Mouse (Mus musculus) limb, embryonic 14.5 days (tissue): ENCODE data around the gene Dtnb. TPM values are rescaled to one million over a fixed set of nuclear protein-coding genes. Genes with fewer than 3 reads are reported as not detected.

Source experiments
- ATAC-seq: fragments of 200-750 bp; cut with Nextera tagmentation; 2 replicates; pipeline ENCODE4 v1.8.0; 2017; ENCODE audit warnings: low read depth, moderate number of reproducible peaks, moderate TSS enrichment; ENCODE audit not compliant: low FRiP score
- DNase-seq: peaks from one replicate; pipeline ENCODE4 v3.0.0-alpha.2; 2015; ENCODE audit warnings: low spot score
- H3K27ac ChIP-seq: fragments of 300-500 bp; sonication (generic); replicated peaks from 2 replicates; pipeline ENCODE4 v1.5.1; 2014; ENCODE audit warnings: low read depth, mild to moderate bottlenecking, low read length, moderate library complexity, mixed read lengths
- H3K27me3 ChIP-seq: fragments of 300-500 bp; sonication (generic); 2 replicates; pipeline ENCODE4 v1.6.1; 2014; ENCODE audit warnings: low read length, mixed read lengths; ENCODE audit not compliant: control insufficient read depth, insufficient read depth
- H3K36me3 ChIP-seq: fragments of 300-500 bp; sonication (generic); 2 replicates; pipeline ENCODE4 v1.6.1; 2014; ENCODE audit warnings: mild to moderate bottlenecking, low read length, moderate library complexity, mixed read lengths; ENCODE audit not compliant: control insufficient read depth, insufficient read depth
- H3K4me1 ChIP-seq: fragments of 300-500 bp; sonication (generic); 2 replicates; pipeline ENCODE4 v1.6.1; 2014; ENCODE audit warnings: antibody characterized with exemption, low read length, mixed read lengths; ENCODE audit not compliant: control insufficient read depth, insufficient read depth
- H3K4me2 ChIP-seq: fragments of 300-500 bp; sonication (generic); replicated peaks from 2 replicates; pipeline ENCODE4 v1.6.1; 2014; ENCODE audit warnings: low read depth, mild to moderate bottlenecking, low read length, moderate library complexity; ENCODE audit not compliant: severe bottlenecking
- H3K4me3 ChIP-seq: fragments of 300-500 bp; sonication (generic); replicated peaks from 2 replicates; pipeline ENCODE4 v1.5.1; 2014; ENCODE audit warnings: low read length
- H3K9ac ChIP-seq: fragments of 300-500 bp; sonication (generic); 2 replicates; pipeline ENCODE4 v1.6.1; 2014; ENCODE audit warnings: mild to moderate bottlenecking, low read depth, low read length, moderate library complexity; ENCODE audit not compliant: severe bottlenecking
- H3K9me3 ChIP-seq: fragments of 300-500 bp; sonication (generic); 2 replicates; pipeline ENCODE4 v1.6.1; 2016; ENCODE audit warnings: low read length; ENCODE audit not compliant: control insufficient read depth
- POLR2A ChIP-seq: fragments of 200-500 bp; IDR thresholded peaks from 2 replicates; pipeline ENCODE4 v1.8.0; 2012; ENCODE audit warnings: inconsistent platforms, mild to moderate bottlenecking, moderate library complexity, borderline replicate concordance; ENCODE audit not compliant: insufficient read depth, insufficient read length; ENCODE audit errors: extremely low read depth
- WGBS: fragments of 180-500 bp; shearing (Covaris S2); extraction: QIAGEN DNeasy Blood & Tissue Kit; methylation state at CpG from one replicate; pipeline ENCODE4 v1.1.7; 2014; 5-methylcytosine and 5-hydroxymethylcytosine counted together
- polyA plus RNA-seq, 2 experiments: library from polyadenylated mRNA; depleted of rRNA in 1 of 2; stranded (reverse) in 1 of 2; unstranded in 1 of 2; fragments of >200 nt; fragmentation: Nextera tagmentation in 1 of 2; extraction: Ambion mirVana in 1 of 2; gene quantifications; 2 replicates each; pipeline versions ENCODE4 v1.2.1 to v1.2.3; 2012 to 2014

The Dtnb gene
- polyA plus RNA-seq, 2 experiments, result 32.3 to 46.5 TPM

DNA sequence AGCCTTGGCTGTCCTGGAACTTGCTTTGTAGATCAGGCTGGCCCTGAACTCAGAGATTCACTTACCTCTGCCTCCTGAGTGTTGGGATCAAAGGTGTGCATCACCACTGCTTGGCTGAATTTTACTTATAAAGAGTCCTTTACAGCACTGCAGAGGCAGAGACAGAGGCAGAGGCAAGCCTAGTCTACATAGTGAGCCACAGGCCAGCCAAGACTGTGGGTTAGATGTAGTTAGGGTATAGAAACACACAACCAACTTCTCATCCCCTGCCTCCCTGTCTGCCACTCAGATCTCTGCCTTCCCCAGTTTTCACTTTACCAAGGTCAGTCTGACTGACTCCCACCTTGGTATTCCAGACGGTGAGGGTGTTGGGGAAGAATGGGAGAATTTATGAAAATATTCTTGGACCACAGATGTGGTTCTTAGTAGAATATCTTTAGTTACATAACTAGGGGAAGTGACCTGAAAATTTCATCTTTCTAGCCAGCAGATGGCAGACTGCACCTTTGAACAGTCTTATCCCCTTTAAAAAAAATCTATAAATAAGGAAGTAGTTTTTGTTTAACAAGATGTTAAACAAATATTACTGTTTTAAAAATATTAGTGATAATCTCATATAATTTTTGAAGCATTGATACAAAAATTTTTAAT lies 88.9 kb downstream of the Dtnb start:
- no peaks in the 10 kb centered on the region for H3K27me3 ChIP-seq
- H3K9me3 ChIP-seq, result no peaks in the 10 kb centered on the region
- no peak overlapping the region for H3K4me2 ChIP-seq
- TF ChIP-seq POLR2A, result no peak
- WGBS, result 58% methylated on average over 1 of the region's 1 CpGs
- H3K36me3 ChIP-seq, result peaks cover 5% of the 10 kb centered on the region; the same call in 1 of the 2 replicates
- H3K4me3 ChIP-seq, result no peak overlapping the region
- no peak overlapping the region for H3K27ac ChIP-seq
- no peak overlapping the region for H3K9ac ChIP-seq
- DNase-seq (peak; percentile 71), ATAC-seq (no peak)
- no peaks in the 10 kb centered on the region for H3K4me1 ChIP-seq

DNA sequence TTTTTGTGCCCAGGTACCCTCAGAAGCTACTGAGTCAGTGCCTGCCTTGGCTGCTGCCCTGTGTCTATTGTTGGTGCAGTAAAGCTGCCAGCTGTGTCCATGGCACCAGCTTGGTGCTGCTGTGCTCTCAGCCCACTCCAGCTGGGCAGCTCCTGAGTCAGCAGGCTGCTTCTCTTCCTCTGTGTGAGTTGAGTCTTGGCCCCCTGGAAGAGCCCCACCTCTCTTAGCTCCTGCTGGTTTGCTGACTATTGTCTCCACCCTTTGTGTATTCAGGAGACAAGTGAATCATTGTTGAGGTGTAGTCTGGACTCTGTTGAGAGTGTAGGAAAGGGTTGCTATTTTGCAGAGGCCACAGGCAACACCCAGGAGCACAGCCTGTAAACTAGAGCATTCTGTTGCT lies 90.5 kb downstream of the Dtnb start:
- Histone ChIP-seq H3K4me1 (no peaks in the 10 kb centered on the region), H3K4me3 (no peak overlapping the region), H3K27me3 (no peaks in the 10 kb centered on the region), H3K27ac (no peak overlapping the region), H3K4me2 (no peak overlapping the region), H3K9ac (no peak overlapping the region), H3K36me3 (peaks cover 10% of the 10 kb centered on the region), H3K9me3 (no peaks in the 10 kb centered on the region)
- no peak for ATAC-seq
- no peak for TF ChIP-seq POLR2A
- DNase-seq, result no peak

- H3K4me2 ChIP-seq, result no peak overlapping the region
- H3K27me3 ChIP-seq, result no peaks in the 10 kb centered on the region
- H3K4me1 ChIP-seq, result no peaks in the 10 kb centered on the region
- no peak overlapping the region for H3K4me3 ChIP-seq
- no peak for TF ChIP-seq POLR2A
- H3K27ac ChIP-seq, result no peak overlapping the region
- H3K36me3 ChIP-seq, result peaks cover 10% of the 10 kb centered on the region
- H3K9ac ChIP-seq, result no peak overlapping the region
- no peak for ATAC-seq
- no peak for DNase-seq
- no peaks in the 10 kb centered on the region for H3K9me3 ChIP-seq
- WGBS, result 90% methylated on average over 7 of the region's 7 CpGs
Observed at GRCm38 (mm10) chr12:3663386-3663785, 91.2 kb downstream of the Dtnb start.

GRCm38 (mm10) chr12:3669971-3670381 lies 97.8 kb downstream of the Dtnb start:
- H3K36me3 ChIP-seq, result peaks cover 5% of the 10 kb centered on the region; the same call in 1 of the 2 replicates
- TF ChIP-seq POLR2A, result no peak
- WGBS, result 30% methylated on average over 5 of the region's 5 CpGs
- no peak overlapping the region for H3K4me3 ChIP-seq
- no peaks in the 10 kb centered on the region for H3K27me3 ChIP-seq
- H3K27ac ChIP-seq, result no peak overlapping the region
- ATAC-seq, result no peak
- DNase-seq, result no peak
- no peak overlapping the region for H3K4me2 ChIP-seq
- no peaks in the 10 kb centered on the region for H3K9me3 ChIP-seq
- no peaks in the 10 kb centered on the region for H3K4me1 ChIP-seq
- no peak overlapping the region for H3K9ac ChIP-seq

GRCm38 (mm10) chr12:3671117-3671516 lies 98.9 kb downstream of the Dtnb start:
- ATAC-seq (no peak), DNase-seq (no peak)
- H3K27me3 ChIP-seq, result no peaks in the 10 kb centered on the region
- 72% methylated on average over 4 of the region's 4 CpGs for WGBS
- TF ChIP-seq POLR2A, result no peak
- no peaks in the 10 kb centered on the region for H3K9me3 ChIP-seq
- H3K9ac ChIP-seq, result no peak overlapping the region
- H3K36me3 ChIP-seq, result peaks cover 5% of the 10 kb centered on the region; the same call in 1 of the 2 replicates
- H3K27ac ChIP-seq, result no peak overlapping the region
- H3K4me1 ChIP-seq, result no peaks in the 10 kb centered on the region
- H3K4me3 ChIP-seq, result no peak overlapping the region
- H3K4me2 ChIP-seq, result no peak overlapping the region

- no peak overlapping the region for H3K9ac ChIP-seq
- H3K4me1 ChIP-seq, result no peaks in the 10 kb centered on the region
- no peaks in the 10 kb centered on the region for H3K9me3 ChIP-seq
- no peak overlapping the region for H3K27ac ChIP-seq
- WGBS, result 78% methylated on average over 9 of the region's 9 CpGs
- H3K4me3 ChIP-seq, result no peak overlapping the region
- H3K27me3 ChIP-seq, result no peaks in the 10 kb centered on the region
- H3K36me3 ChIP-seq, result no peaks in the 10 kb centered on the region
- no peak for ATAC-seq
- no peak for TF ChIP-seq POLR2A
- H3K4me2 ChIP-seq, result no peak overlapping the region
- DNase-seq, result no peak
Observed at GRCm38 (mm10) chr12:3672786-3673185, 100.6 kb downstream of the Dtnb start.
